Mouse (Mus musculus) mouse trophoblast stem cell (cell line): ENCODE data around the gene Slc7a5.

Source experiments
- in situ Hi-C, 2 experiments: fragments of 300-500 bp; cut with MseI, MboI; formaldehyde crosslinking; loops; 2 replicates in 1 of 2; 3 replicates in 1 of 2; pipeline ENCODE4 v1.15.1; 2025

The Slc7a5 gene

GRCm38 (mm10) chr8:121909148-121909541 is 1.7 kb upstream of the Slc7a5 start:
- in situ Hi-C loops: loop anchor here in 1 of 2 experiments (5.0 kb wide), 1 partner anchor 57 kb away; no protein-coding TSS in a partner anchor

GRCm38 (mm10) chr8:121908378-121909147 is 1.1 kb upstream of the Slc7a5 start:
- in situ Hi-C loops: loop anchor here in 1 of 2 experiments (5.0 kb wide), 1 partner anchor 56 kb away; no protein-coding TSS in a partner anchor

GRCm38 (mm10) chr8:121906542-121907512 is 667 bp downstream of the Slc7a5 start:
- in situ Hi-C loops: loop anchor here in 1 of 2 experiments (5.0 kb wide), 1 partner anchor 55 kb away; no protein-coding TSS in a partner anchor

GRCm38 (mm10) chr8:121905864-121906263 is 1.6 kb downstream of the Slc7a5 start:
- in situ Hi-C loops: loop anchor here in 1 of 2 experiments (5.0 kb wide), 1 partner anchor 54 kb away; no protein-coding TSS in a partner anchor

- in situ Hi-C loops: loop anchor here in 1 of 2 experiments (5.0 kb wide), 1 partner anchor 53 kb away; no protein-coding TSS in a partner anchor
These were observed 2.1 kb downstream of the Slc7a5 start for GRCm38 (mm10) chr8:121905420-121905819.

GRCm38 (mm10) chr8:121904999-121905398 is 2.5 kb downstream of the Slc7a5 start:
- in situ Hi-C loops: loop anchor here in 1 of 2 experiments (5.0 kb wide), 1 partner anchor 53 kb away; no protein-coding TSS in a partner anchor

GRCm38 (mm10) chr8:121903977-121904376 is 3.5 kb downstream of the Slc7a5 start:
- in situ Hi-C loops: no loop called here

- in situ Hi-C loops: no loop called here
These were observed 5.8 kb downstream of the Slc7a5 start for GRCm38 (mm10) chr8:121901498-121902236.

GRCm38 (mm10) chr8:121899180-121900044 is 8.1 kb downstream of the Slc7a5 start:
- in situ Hi-C loops: no loop called here

GRCm38 (mm10) chr8:121898401-121898931 is 9.0 kb downstream of the Slc7a5 start:
- in situ Hi-C loops: no loop called here

- in situ Hi-C loops: no loop called here
These were observed 9.6 kb downstream of the Slc7a5 start for GRCm38 (mm10) chr8:121897871-121898381.

- in situ Hi-C loops: no loop called here
These were observed 10.3 kb downstream of the Slc7a5 start for GRCm38 (mm10) chr8:121897205-121897604.

- in situ Hi-C loops: no loop called here
These were observed 10.9 kb downstream of the Slc7a5 start for GRCm38 (mm10) chr8:121896476-121897145.

- in situ Hi-C loops: no loop called here
These were observed 11.6 kb downstream of the Slc7a5 start for GRCm38 (mm10) chr8:121895910-121896309.

GRCm38 (mm10) chr8:121892875-121893274 is 14.6 kb downstream of the Slc7a5 start:
- in situ Hi-C loops: no loop called here

GRCm38 (mm10) chr8:121889810-121890785 is 17.4 kb downstream of the Slc7a5 start:
- in situ Hi-C loops: no loop called here

GRCm38 (mm10) chr8:121889317-121889716 is 18.2 kb downstream of the Slc7a5 start:
- in situ Hi-C loops: no loop called here

GRCm38 (mm10) chr8:121887547-121887946 is 19.9 kb downstream of the Slc7a5 start:
- in situ Hi-C loops: no loop called here
